Mouse (Mus musculus) gonadal fat pad, adult 2 months (tissue): ENCODE measurements at regions not wholly inside any gene's neighbourhood (a gene's known extent, or its start where the extent isn't known, plus 50 kb on each side); places are given as distances from the start of the nearest gene placed in this dataset.
"Not testable (repeated sequence)": the region's sequence is repeated elsewhere in the genome, so short reads cannot be mapped to it uniquely, and the experiment has no call there.

ENCODE experiments used
- DNase-seq: peaks from one replicate; pipeline ENCODE4 v3.0.0-alpha.2; 2012; ENCODE audit warnings: low read depth

- DNase-seq: no peak
Measured at GRCm38 (mm10) chr10:118981446-118981845, 111.4 kb upstream of the Dyrk2 start.

DNA sequence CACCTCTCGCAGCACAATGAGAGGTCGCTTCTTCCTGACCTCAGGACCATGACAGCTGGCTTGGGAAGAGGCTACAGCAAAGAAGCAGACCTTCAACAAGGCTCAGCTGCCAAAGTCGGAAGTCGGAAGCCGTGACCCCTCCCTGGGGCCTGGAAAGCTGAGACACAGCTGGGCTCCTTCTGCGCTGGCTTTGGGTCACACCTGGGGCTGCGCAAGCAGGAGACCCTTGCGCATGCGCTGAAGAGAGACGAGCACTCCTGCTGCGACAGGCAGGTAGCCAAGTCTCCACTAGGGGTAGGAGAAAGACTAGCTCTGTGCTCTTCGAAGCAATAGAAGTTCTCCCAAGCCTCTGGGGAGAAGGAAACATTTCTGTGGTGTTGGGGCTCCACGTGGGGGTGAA is 109.3 kb upstream of the Dyrk2 start:
- DNase-seq: no peak

GRCm38 (mm10) chr10:118978181-118978743 is 108.3 kb upstream of the Dyrk2 start:
- no peak for DNase-seq

GRCm38 (mm10) chr10:118976447-118976846 is 106.4 kb upstream of the Dyrk2 start:
- DNase-seq: no peak

GRCm38 (mm10) chr10:118975772-118976171 is 105.8 kb upstream of the Dyrk2 start:
- DNase-seq: no peak

DNA sequence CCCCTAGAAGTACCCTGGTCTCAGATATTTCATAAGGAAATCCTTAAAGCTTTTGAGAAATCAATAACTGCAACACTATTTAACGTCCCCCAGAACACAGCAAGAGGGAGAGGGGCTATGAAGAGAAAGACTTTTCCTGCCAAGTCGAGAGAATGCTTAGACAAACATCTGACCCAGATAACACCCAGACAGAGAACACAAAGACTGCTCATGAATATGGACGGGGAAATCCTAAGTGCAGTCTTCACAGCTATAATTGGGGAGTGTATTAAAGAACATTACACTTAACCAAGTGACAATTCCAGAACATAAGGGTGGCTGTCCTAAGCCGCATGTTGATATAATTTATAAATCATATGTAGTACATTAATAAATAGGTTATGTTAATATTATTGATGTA is 103.3 kb upstream of the Dyrk2 start:
- DNase-seq: no peak

- DNase-seq: no peak
Measured at GRCm38 (mm10) chr10:118972626-118973025, 102.6 kb upstream of the Dyrk2 start.

DNA sequence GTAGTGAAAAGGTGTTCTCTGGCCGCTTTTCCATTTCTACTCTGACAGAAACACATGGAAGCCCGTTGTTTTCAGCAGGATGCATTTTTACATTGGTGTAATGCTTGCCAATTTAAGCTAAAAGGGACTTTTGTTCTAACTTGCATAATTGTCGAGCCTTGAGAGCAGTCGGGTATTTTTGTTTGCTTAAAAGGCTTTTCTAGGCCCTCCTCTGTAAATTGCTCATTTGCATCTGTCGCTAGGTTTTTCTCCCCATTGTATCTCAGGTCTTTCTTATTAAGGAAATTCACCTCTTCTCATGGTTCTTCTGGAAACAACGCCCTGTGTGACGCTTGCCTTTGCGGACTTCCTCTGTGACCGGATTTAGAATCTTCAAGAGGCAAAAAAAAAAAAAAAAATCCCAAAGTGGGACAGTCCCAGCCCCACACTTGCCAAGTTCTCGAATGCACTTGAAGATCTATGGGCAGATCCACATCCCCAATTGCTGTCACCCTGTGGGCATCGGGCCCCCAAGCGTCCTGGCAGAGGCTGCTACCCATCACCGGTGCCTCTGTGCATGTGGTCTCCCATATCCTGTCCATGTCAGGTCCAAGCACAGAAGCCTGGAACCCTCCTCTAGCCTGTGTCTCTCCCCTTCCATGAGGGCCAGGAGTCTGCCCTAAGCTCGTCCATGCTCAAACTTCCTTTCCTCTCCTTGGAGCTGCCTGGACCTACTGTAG is 100.6 kb upstream of the Dyrk2 start:
- DNase-seq: no peak

DNA sequence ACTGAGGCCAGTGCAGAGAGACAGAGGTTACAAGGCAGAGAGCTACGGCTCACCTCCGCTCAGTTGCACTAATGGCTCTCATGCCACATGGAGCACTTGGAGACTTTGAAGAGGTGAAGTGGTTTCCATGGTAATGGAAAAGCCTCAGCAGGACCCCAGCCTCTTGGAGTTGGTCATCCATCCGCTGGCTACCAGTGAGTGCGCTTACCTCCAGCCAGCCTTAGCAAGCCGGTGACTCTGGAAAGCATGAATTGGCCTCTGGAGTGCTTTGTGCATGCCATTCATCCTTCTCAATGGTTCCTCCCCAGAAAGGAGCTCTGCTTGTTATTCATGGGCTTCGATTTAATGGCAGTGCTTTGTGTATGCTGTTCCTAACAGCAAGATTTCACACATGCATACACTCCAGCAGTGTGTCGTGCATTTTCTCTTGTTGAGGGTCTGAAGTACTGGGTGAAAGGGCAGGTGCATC is 91.7 kb upstream of the Dyrk2 start:
- DNase-seq: no peak

DNA sequence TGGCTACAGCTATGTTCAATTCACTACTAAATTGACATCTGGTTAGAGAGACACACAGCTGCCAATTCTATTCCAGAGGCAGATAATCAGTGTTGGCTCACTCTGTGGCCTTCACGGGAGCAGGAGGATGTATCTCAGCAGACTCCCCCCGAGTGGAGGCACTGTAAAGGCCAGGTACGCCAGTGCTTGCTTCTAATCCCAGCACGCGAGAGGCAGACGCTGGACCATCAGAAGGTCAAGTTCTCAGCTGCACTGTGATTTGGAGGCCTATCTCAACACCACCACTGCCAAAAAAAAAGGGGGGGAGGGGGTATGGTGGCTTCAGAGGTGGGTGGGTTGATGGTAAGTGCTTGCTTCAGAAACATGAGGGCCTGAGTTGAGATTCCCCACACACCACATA is 90.1 kb upstream of the Dyrk2 start:
- no peak for DNase-seq

GRCm38 (mm10) chr10:118959623-118960022 is 89.6 kb upstream of the Dyrk2 start:
- no peak for DNase-seq

GRCm38 (mm10) chr10:118956352-118956751 is 86.3 kb upstream of the Dyrk2 start:
- DNase-seq: no peak

GRCm38 (mm10) chr10:118953440-118953839 is 83.4 kb upstream of the Dyrk2 start:
- no peak for DNase-seq

- DNase-seq: no peak
Measured at GRCm38 (mm10) chr10:118952756-118953155, 82.7 kb upstream of the Dyrk2 start.

DNA sequence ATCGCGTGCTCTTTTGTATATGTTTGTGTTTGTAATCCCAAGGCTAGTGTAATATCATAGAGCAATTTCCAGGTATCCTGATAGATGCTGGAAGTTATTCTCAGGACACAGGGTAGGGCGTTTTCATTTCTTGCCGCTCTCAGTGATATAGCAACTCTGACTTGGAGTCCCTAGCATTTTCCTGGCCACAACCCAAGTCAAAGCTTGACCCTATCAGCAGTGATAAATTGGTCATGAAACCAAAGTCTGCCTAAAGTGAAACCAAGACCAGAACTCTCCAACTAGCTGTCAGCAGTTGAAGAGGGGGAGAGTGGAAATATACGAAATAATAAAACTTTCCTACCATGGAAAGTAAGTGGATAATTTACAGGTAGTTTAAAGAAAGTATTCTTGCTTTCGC is 77.7 kb upstream of the Dyrk2 start:
- no peak for DNase-seq

DNA sequence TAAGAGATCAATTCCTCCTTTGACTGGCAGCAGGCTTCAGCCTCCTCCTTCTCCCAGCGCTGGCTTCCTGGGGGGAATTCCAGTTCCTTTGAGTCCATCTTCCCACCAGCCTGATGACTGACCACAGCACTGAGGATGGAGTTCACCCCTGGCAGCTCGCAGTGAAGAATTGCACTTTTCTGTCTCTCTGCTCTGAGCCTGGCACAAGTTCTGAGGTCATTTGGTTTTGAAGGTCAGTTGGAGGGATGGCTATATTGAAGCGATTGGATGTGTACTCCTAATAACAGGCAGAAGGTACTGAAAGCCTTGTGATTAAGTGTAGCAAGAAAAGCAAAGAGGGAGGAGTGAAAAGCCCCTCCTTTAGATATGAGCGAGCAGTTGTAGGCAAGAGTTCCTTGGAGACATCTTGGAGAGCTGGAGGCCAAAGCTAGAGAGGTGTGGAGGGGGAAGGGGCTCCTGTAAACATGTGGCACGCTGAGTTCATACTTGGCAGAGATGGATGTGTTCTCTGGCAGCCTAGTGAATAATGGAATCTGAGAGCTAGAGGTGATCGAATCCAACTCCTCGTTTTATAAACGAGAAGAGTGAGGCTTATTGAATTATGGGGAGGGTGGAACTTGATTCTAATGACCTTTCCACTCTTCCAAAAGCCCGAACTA is 77.1 kb upstream of the Dyrk2 start:
- no peak for DNase-seq

DNA sequence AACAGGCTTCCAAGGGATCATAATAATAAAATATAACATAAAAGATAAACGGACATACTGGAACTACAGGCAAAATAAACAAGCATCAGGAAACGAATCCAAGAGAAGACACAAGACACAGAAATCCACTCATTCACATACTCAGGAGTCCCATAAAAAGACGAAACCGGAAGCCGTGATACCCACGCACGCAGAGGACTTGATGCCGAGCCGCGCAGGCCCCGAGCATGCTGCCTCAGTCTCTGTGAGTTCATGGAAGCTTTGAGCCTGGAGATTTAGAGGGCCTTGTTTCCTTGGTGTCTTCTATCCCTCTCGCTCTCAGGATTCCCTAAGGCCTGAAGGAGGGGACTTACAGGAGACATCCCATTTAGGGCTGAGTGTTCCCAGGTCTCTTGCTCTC is 57.3 kb upstream of the Dyrk2 start:
- no peak for DNase-seq

DNA sequence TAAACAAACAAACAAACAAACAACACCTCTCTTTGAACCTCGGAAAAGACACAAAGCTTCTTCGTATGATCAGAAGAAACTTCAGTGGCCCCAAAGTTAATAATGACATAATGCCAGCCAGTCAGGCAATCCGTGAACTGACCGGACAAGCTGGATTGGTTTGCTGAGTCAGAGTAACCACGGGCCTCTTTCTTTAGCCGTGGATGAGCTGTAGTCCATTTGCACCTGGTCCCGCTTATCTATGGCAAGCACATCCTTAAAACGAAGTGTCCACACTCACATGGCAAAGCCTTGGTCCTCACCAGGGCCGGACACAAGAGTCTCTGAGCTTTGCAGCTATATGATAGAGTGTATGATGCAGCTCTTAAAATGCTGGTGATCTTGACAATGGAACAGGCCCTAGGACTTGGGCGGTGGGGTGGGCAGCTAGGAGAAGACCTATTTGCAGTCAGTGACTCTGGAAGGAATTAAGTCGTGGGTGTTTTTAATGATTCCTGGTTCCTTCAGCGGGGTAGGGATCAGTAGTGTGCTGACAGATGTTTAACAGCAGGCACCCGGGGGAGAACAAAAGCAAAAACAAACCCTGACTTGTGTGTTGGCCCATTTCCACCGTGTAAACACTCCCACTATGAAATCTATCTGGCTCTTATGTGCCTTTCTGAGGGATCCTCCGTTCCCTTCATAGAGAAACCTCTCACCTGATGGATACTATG is 53.6 kb upstream of the Dyrk2 start:
- no peak for DNase-seq

- not testable (repeated sequence) for DNase-seq
Measured at GRCm38 (mm10) chr10:118922120-118922519, 52.1 kb upstream of the Dyrk2 start.
